Mouse (Mus musculus) limb, embryonic 15.5 days (tissue): ENCODE data around the gene Ptges3l. TPM values are rescaled to one million over a fixed set of nuclear protein-coding genes. Genes with fewer than 3 reads are reported as not detected.
"Not testable (repeated sequence)": the region's sequence is repeated elsewhere in the genome, so short reads cannot be mapped to it uniquely, and the experiment has no call there.

Experiments
- ATAC-seq: fragments of 200-750 bp; cut with Nextera tagmentation; 2 replicates; pipeline ENCODE4 v1.8.0; 2017; ENCODE audit warnings: low read depth, moderate TSS enrichment; ENCODE audit not compliant: insufficient number of reproducible peaks, low FRiP score, low TSS enrichment
- H3K27ac ChIP-seq: fragments of 300-500 bp; sonication (generic); 2 replicates; pipeline ENCODE4 v1.5.1; 2015; ENCODE audit warnings: moderate library complexity, mild to moderate bottlenecking, inconsistent platforms
- H3K27me3 ChIP-seq: fragments of 300-500 bp; sonication (generic); 2 replicates; pipeline ENCODE4 v1.6.1; 2015; ENCODE audit warnings: inconsistent platforms
- H3K36me3 ChIP-seq: fragments of 300-500 bp; sonication (generic); 2 replicates; pipeline ENCODE4 v1.6.1; 2015; ENCODE audit warnings: inconsistent platforms
- H3K4me1 ChIP-seq: fragments of 300-500 bp; sonication (generic); 2 replicates; pipeline ENCODE4 v1.6.1; 2015; ENCODE audit warnings: inconsistent platforms
- H3K4me2 ChIP-seq: fragments of 300-500 bp; sonication (generic); 2 replicates; pipeline ENCODE4 v1.6.1; 2015; ENCODE audit warnings: mild to moderate bottlenecking, inconsistent platforms
- H3K4me3 ChIP-seq: fragments of 300-500 bp; sonication (generic); 2 replicates; pipeline ENCODE4 v1.5.1; 2015; ENCODE audit warnings: mild to moderate bottlenecking, inconsistent platforms
- H3K9ac ChIP-seq: fragments of 300-500 bp; sonication (generic); 2 replicates; pipeline ENCODE4 v1.6.1; 2015; ENCODE audit warnings: inconsistent platforms
- H3K9me3 ChIP-seq: fragments of 300-500 bp; sonication (generic); 2 replicates; pipeline ENCODE4 v1.6.1; 2016; ENCODE audit warnings: inconsistent platforms
- WGBS: fragments of 180-500 bp; shearing (Covaris S2); methylation state at CpG from one replicate; pipeline ENCODE4 v1.1.7; 2015; 5-methylcytosine and 5-hydroxymethylcytosine counted together
- polyA plus RNA-seq: library from polyadenylated mRNA; unstranded; fragments of >200 nt; fragmentation: Nextera tagmentation; extraction: Ambion mirVana; gene quantifications from 2 replicates; pipeline ENCODE4 v1.2.1, GENCODE M21; 2015

Gene Ptges3l
- polyA plus RNA-seq = 15.5 and 36.1 TPM in 2 replicates

- H3K4me3 ChIP-seq = peak within 1 kb of the TSS; percentile 74
- peaks cover 28% of the 10 kb centered on the region for H3K4me1 ChIP-seq
- H3K36me3 ChIP-seq = peaks cover 8% of the 10 kb centered on the region
- H3K9me3 ChIP-seq = no peaks in the 10 kb centered on the region
- H3K27me3 ChIP-seq = no peaks in the 10 kb centered on the region
- peak within 1 kb of the TSS; percentile 89 for H3K4me2 ChIP-seq
- ATAC-seq = peak; percentile 92
- WGBS = under 1% methylated on average over 81 of the region's 81 CpGs
- H3K9ac ChIP-seq = peak within 1 kb of the TSS; percentile 68
- peak within 1 kb of the TSS; percentile 86 for H3K27ac ChIP-seq
Measured at GRCm38 (mm10) chr11:101424925-101425813, at the start of gene Ptges3l, which contains the start of gene Rundc1. Gene Ptges3l (minus strand): TSS chr11:101425333. Gene Rundc1 (plus strand): TSS chr11:101425085.

GRCm38 (mm10) chr11:101474298-101474697 lies 49.2 kb upstream of the Ptges3l start:
- Histone ChIP-seq H3K27ac (no peak overlapping the region), H3K27me3 (peaks cover 7% of the 10 kb centered on the region; the same call in 1 of the 2 replicates), H3K9me3 (no peaks in the 10 kb centered on the region), H3K9ac (no peak overlapping the region), H3K4me2 (no peak overlapping the region), H3K36me3 (no peaks in the 10 kb centered on the region), H3K4me1 (peaks cover 6% of the 10 kb centered on the region; the same call in 1 of the 2 replicates), H3K4me3 (no peak overlapping the region)
- no peak for ATAC-seq
- WGBS = 76% methylated on average over 5 of the region's 5 CpGs

GRCm38 (mm10) chr11:101473686-101474085 lies 48.6 kb upstream of the Ptges3l start:
- H3K36me3 ChIP-seq, H3K4me3 ChIP-seq, ATAC-seq, H3K4me1 ChIP-seq, H3K4me2 ChIP-seq, H3K27ac ChIP-seq, H3K9me3 ChIP-seq, H3K27me3 ChIP-seq, H3K9ac ChIP-seq: not testable (repeated sequence)
- WGBS = 71% methylated on average over 1 of the region's 1 CpGs

- no peaks in the 10 kb centered on the region for H3K36me3 ChIP-seq
- WGBS = 44% methylated on average over 7 of the region's 7 CpGs
Measured at GRCm38 (mm10) chr11:101472336-101472735, 47.2 kb upstream of the Ptges3l start.

GRCm38 (mm10) chr11:101471926-101472325 lies 46.8 kb upstream of the Ptges3l start:
- Histone ChIP-seq H3K4me2 (no peak overlapping the region), H3K27ac (no peak overlapping the region; the same call in 1 of the 2 replicates), H3K4me3 (no peak overlapping the region), H3K9ac (no peak overlapping the region), H3K27me3 (no peaks in the 10 kb centered on the region), H3K4me1 (peaks cover 16% of the 10 kb centered on the region), H3K9me3 (no peaks in the 10 kb centered on the region), H3K36me3 (no peaks in the 10 kb centered on the region)
- no peak for ATAC-seq
- 51% methylated on average over 3 of the region's 3 CpGs for WGBS

More at GRCm38 (mm10) chr11:101472336-101472735, 47.2 kb upstream of the Ptges3l start:
- no peak overlapping the region for H3K27ac ChIP-seq
- ATAC-seq = no peak
- no peaks in the 10 kb centered on the region for H3K27me3 ChIP-seq
- no peak overlapping the region for H3K4me3 ChIP-seq
- peaks cover 13% of the 10 kb centered on the region for H3K4me1 ChIP-seq
- no peak overlapping the region for H3K4me2 ChIP-seq
- H3K9ac ChIP-seq = no peak overlapping the region
- no peaks in the 10 kb centered on the region for H3K9me3 ChIP-seq

DNA sequence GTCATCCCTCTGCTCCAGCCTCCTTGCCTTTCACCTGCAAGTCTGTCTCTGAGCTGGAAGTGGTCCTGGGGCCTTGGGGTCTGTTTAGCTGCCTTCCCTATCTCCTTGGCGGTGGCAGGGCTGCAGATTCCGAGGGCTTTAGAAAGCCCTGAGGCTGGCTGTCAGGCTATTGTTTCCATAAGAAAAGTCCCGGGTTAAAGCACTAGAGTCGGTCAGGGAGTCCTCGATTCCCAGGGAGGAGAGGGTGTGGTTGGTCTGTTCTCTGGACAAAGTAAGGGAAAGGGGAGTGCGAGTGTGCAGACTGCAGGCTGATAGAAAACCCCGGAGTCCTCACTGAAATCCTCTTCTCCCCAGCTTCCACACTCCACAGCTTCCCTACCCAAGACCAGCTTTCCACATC lies 45.1 kb upstream of the Ptges3l start:
- no peak for ATAC-seq
- WGBS = 60% methylated on average over 7 of the region's 7 CpGs

DNA sequence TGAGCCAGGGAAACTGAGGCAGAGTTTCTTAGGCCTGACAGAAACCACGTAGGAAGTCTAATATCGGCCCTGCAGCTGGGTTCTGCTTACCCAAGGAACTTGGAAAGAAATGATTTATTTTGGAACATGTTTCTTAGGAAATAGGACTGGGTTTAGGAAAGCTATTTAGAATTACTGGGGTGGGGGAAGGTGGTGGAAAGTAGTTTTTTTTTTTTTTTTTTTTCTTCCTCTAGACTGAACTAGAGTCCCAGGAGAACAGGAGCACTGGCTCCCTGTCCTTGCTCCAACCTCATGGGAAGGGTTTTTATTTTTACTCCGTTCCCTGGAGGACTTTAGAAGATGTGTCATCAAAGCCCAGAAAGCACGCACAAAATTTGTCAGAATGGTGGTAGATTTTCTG lies 44.0 kb upstream of the Ptges3l start:
- WGBS = 54% methylated on average over 4 of the region's 4 CpGs
- Histone ChIP-seq H3K27me3 (no peaks in the 10 kb centered on the region), H3K27ac (no peak overlapping the region), H3K4me2 (peak overlapping the region; percentile 95), H3K4me1 (peaks cover 36% of the 10 kb centered on the region), H3K9me3 (no peaks in the 10 kb centered on the region), H3K4me3 (peak overlapping the region; percentile 75), H3K9ac (no peak overlapping the region), H3K36me3 (no peaks in the 10 kb centered on the region)
- no peak for ATAC-seq

More for the DNA sequence above, 45.1 kb upstream of the Ptges3l start:
- Histone ChIP-seq H3K4me3 (no peak overlapping the region), H3K27ac (no peak overlapping the region), H3K27me3 (no peaks in the 10 kb centered on the region), H3K9ac (no peak overlapping the region), H3K4me2 (no peak overlapping the region), H3K9me3 (no peaks in the 10 kb centered on the region), H3K4me1 (peaks cover 28% of the 10 kb centered on the region), H3K36me3 (no peaks in the 10 kb centered on the region)

GRCm38 (mm10) chr11:101468731-101469130 lies 43.6 kb upstream of the Ptges3l start:
- peak overlapping the region; percentile 56; the same call in 1 of the 2 replicates for H3K9ac ChIP-seq
- ATAC-seq = no peak
- peaks cover 41% of the 10 kb centered on the region for H3K4me1 ChIP-seq
- H3K4me2 ChIP-seq = peak overlapping the region; percentile 95
- H3K4me3 ChIP-seq = peak overlapping the region; percentile 75
- no peak overlapping the region for H3K27ac ChIP-seq
- H3K9me3 ChIP-seq = no peaks in the 10 kb centered on the region
- no peaks in the 10 kb centered on the region for H3K27me3 ChIP-seq
- 7% methylated on average over 13 of the region's 13 CpGs for WGBS
- H3K36me3 ChIP-seq = no peaks in the 10 kb centered on the region

- under 1% methylated on average over 29 of the region's 31 CpGs for WGBS
- Histone ChIP-seq H3K4me3 (peak overlapping the region; percentile 75), H3K4me1 (peaks cover 45% of the 10 kb centered on the region), H3K36me3 (no peaks in the 10 kb centered on the region), H3K9me3 (no peaks in the 10 kb centered on the region), H3K27ac (peak overlapping the region; percentile 47), H3K9ac (peak overlapping the region; percentile 56), H3K27me3 (no peaks in the 10 kb centered on the region), H3K4me2 (peak overlapping the region; percentile 95)
- 0 out of 2 replicates have a peak, but pooled peaks have one; percentile 0 for ATAC-seq
Measured at GRCm38 (mm10) chr11:101468263-101468688, 43.1 kb upstream of the Ptges3l start.

- Histone ChIP-seq H3K9ac (peak overlapping the region; percentile 56), H3K9me3 (no peaks in the 10 kb centered on the region), H3K27ac (peak overlapping the region; percentile 47), H3K27me3 (no peaks in the 10 kb centered on the region), H3K4me3 (peak overlapping the region; percentile 75), H3K4me1 (peaks cover 49% of the 10 kb centered on the region), H3K36me3 (no peaks in the 10 kb centered on the region), H3K4me2 (peak overlapping the region; percentile 95)
- 1% methylated on average over 49 of the region's 54 CpGs for WGBS
- ATAC-seq = peak; percentile 68
Measured at GRCm38 (mm10) chr11:101467477-101468262, 42.5 kb upstream of the Ptges3l start.

- ATAC-seq, H3K27ac ChIP-seq, H3K9me3 ChIP-seq, H3K9ac ChIP-seq, H3K27me3 ChIP-seq: not testable (repeated sequence)
- peaks cover 11% of the 10 kb centered on the region for H3K36me3 ChIP-seq
- peaks cover 51% of the 10 kb centered on the region for H3K4me1 ChIP-seq
- 50% methylated on average over 5 of the region's 5 CpGs for WGBS
- H3K4me2 ChIP-seq = peak overlapping the region; percentile 90
- H3K4me3 ChIP-seq = peak overlapping the region; percentile 92
Measured at GRCm38 (mm10) chr11:101466552-101466950, 41.4 kb upstream of the Ptges3l start.
